Mouse (Mus musculus) heart, embryonic 10.5 days (tissue): Measurements from ENCODE around the gene Pou2f1. TPM values are rescaled to one million over a fixed set of nuclear protein-coding genes. Genes with fewer than 3 reads are reported as not detected.

Source experiments
- DNase-seq: peaks from one replicate; pipeline ENCODE4 v3.0.0-alpha.2; 2017; ENCODE audit warnings: low spot score
- H3K27ac ChIP-seq: fragments of 300-500 bp; sonication (generic); 2 replicates; pipeline ENCODE4 v1.5.1; 2016; ENCODE audit warnings: mild to moderate bottlenecking
- H3K27me3 ChIP-seq: fragments of 300-500 bp; sonication (generic); 2 replicates; pipeline ENCODE4 v1.6.1; 2016; ENCODE audit warnings: mild to moderate bottlenecking; ENCODE audit not compliant: poor library complexity, insufficient read depth, severe bottlenecking
- H3K36me3 ChIP-seq: fragments of 300-500 bp; sonication (generic); 2 replicates; pipeline ENCODE4 v1.6.1; 2016; ENCODE audit warnings: mild to moderate bottlenecking, moderate library complexity
- H3K4me1 ChIP-seq: fragments of 300-500 bp; sonication (generic); 2 replicates; pipeline ENCODE4 v1.6.1; 2016; ENCODE audit warnings: mild to moderate bottlenecking
- H3K4me3 ChIP-seq: fragments of 300-500 bp; sonication (generic); 2 replicates; pipeline ENCODE4 v1.5.1; 2016; ENCODE audit warnings: mild to moderate bottlenecking, moderate library complexity
- H3K9me3 ChIP-seq: fragments of 300-500 bp; sonication (generic); 2 replicates; pipeline ENCODE4 v1.6.1; 2016; ENCODE audit warnings: mild to moderate bottlenecking, moderate library complexity
- WGBS: fragments of 180-500 bp; shearing (Covaris S2); methylation state at CpG from one replicate; pipeline ENCODE4 v1.1.7; 2016; 5-methylcytosine and 5-hydroxymethylcytosine counted together
- polyA plus RNA-seq: library from polyadenylated mRNA; unstranded; fragments of >200 nt; fragmentation: Nextera tagmentation; extraction: Ambion mirVana; gene quantifications from 2 replicates; pipeline ENCODE4 v1.2.1, GENCODE M21; 2016

Pou2f1 gene
- 12.9 and 18.4 TPM in 2 replicates for polyA plus RNA-seq

- under 1% methylated on average over 61 of the region's 61 CpGs for WGBS
- H3K4me3 ChIP-seq: peak within 1 kb of the TSS; percentile 99
- peak within 1 kb of the TSS; percentile 97 for H3K27ac ChIP-seq
- no peaks in the 10 kb centered on the region for H3K27me3 ChIP-seq
- DNase-seq: peak; percentile 98
- no peaks in the 10 kb centered on the region for H3K9me3 ChIP-seq
- peaks cover 34% of the 10 kb centered on the region for H3K4me1 ChIP-seq
- no peaks in the 10 kb centered on the region for H3K36me3 ChIP-seq
Measured at GRCm38 (mm10) chr1:166002520-166003155, at the start of gene Pou2f1. Gene Pou2f1 (minus strand): TSS chr1:166002678.

GRCm38 (mm10) chr1:166049046-166049827 lies 46.8 kb upstream of the Pou2f1 start:
- peaks cover 48% of the 10 kb centered on the region for H3K4me1 ChIP-seq
- H3K4me3 ChIP-seq: peak overlapping the region; percentile 65
- 16% methylated on average over 11 of the region's 11 CpGs for WGBS
- peaks cover 22% of the 10 kb centered on the region for H3K27me3 ChIP-seq
- no peaks in the 10 kb centered on the region for H3K36me3 ChIP-seq
- no peaks in the 10 kb centered on the region for H3K9me3 ChIP-seq
- H3K27ac ChIP-seq: peak overlapping the region; percentile 52; the same call in 1 of the 2 replicates
- no peak for DNase-seq

- DNase-seq: no peak
- Histone ChIP-seq H3K36me3 (no peaks in the 10 kb centered on the region), H3K27me3 (peaks cover 22% of the 10 kb centered on the region), H3K4me3 (peak overlapping the region; percentile 65), H3K4me1 (peaks cover 52% of the 10 kb centered on the region), H3K27ac (peak overlapping the region; percentile 59), H3K9me3 (no peaks in the 10 kb centered on the region)
- 1% methylated on average over 23 of the region's 23 CpGs for WGBS
Measured at GRCm38 (mm10) chr1:166048230-166048911, 45.9 kb upstream of the Pou2f1 start.

GRCm38 (mm10) chr1:166047505-166048170 lies 45.2 kb upstream of the Pou2f1 start:
- H3K4me1 ChIP-seq: peaks cover 51% of the 10 kb centered on the region
- no peaks in the 10 kb centered on the region for H3K36me3 ChIP-seq
- WGBS: 5% methylated on average over 25 of the region's 25 CpGs
- no peak for DNase-seq
- no peaks in the 10 kb centered on the region for H3K9me3 ChIP-seq
- H3K4me3 ChIP-seq: peak overlapping the region; percentile 65
- H3K27ac ChIP-seq: peak overlapping the region; percentile 59
- H3K27me3 ChIP-seq: peaks cover 22% of the 10 kb centered on the region

GRCm38 (mm10) chr1:166045894-166046197 lies 43.4 kb upstream of the Pou2f1 start:
- H3K9me3 ChIP-seq: no peaks in the 10 kb centered on the region
- WGBS: 60% methylated on average over 4 of the region's 4 CpGs
- peak overlapping the region; percentile 69; the same call in 1 of the 2 replicates for H3K27ac ChIP-seq
- H3K36me3 ChIP-seq: no peaks in the 10 kb centered on the region
- no peak for DNase-seq
- peaks cover 51% of the 10 kb centered on the region for H3K4me1 ChIP-seq
- no peak overlapping the region for H3K4me3 ChIP-seq
- H3K27me3 ChIP-seq: peaks cover 22% of the 10 kb centered on the region

GRCm38 (mm10) chr1:166045060-166045893 lies 42.8 kb upstream of the Pou2f1 start:
- no peak overlapping the region; the same call in 1 of the 2 replicates for H3K4me3 ChIP-seq
- no peaks in the 10 kb centered on the region for H3K36me3 ChIP-seq
- H3K9me3 ChIP-seq: no peaks in the 10 kb centered on the region
- WGBS: 30% methylated on average over 14 of the region's 14 CpGs
- peaks cover 22% of the 10 kb centered on the region for H3K27me3 ChIP-seq
- peaks cover 51% of the 10 kb centered on the region for H3K4me1 ChIP-seq
- peak overlapping the region; percentile 69; the same call in 1 of the 2 replicates for H3K27ac ChIP-seq
- no peak for DNase-seq

- H3K4me1 ChIP-seq: peaks cover 44% of the 10 kb centered on the region
- 0 out of 2 replicates have a peak overlapping the region, but pooled peaks have one; percentile 42 for H3K27ac ChIP-seq
- peak; percentile 69 for DNase-seq
- no peaks in the 10 kb centered on the region for H3K36me3 ChIP-seq
- WGBS: 60% methylated on average over 21 of the region's 21 CpGs
- H3K9me3 ChIP-seq: no peaks in the 10 kb centered on the region
- no peak overlapping the region for H3K4me3 ChIP-seq
- H3K27me3 ChIP-seq: peaks cover 12% of the 10 kb centered on the region
Measured at GRCm38 (mm10) chr1:166043451-166044149, 41.1 kb upstream of the Pou2f1 start.

- DNase-seq: peak; percentile 31
- peaks cover 3% of the 10 kb centered on the region; the same call in 1 of the 2 replicates for H3K27me3 ChIP-seq
- no peak overlapping the region for H3K4me3 ChIP-seq
- no peaks in the 10 kb centered on the region for H3K36me3 ChIP-seq
- H3K4me1 ChIP-seq: peaks cover 28% of the 10 kb centered on the region
- no peak overlapping the region for H3K27ac ChIP-seq
- 61% methylated on average over 1 of the region's 1 CpGs for WGBS
- no peaks in the 10 kb centered on the region for H3K9me3 ChIP-seq
Measured at GRCm38 (mm10) chr1:166041501-166041900, 39.0 kb upstream of the Pou2f1 start.

GRCm38 (mm10) chr1:166038731-166039332 lies 36.4 kb upstream of the Pou2f1 start:
- Histone ChIP-seq H3K4me3 (no peak overlapping the region), H3K9me3 (no peaks in the 10 kb centered on the region), H3K27ac (no peak overlapping the region), H3K4me1 (peaks cover 7% of the 10 kb centered on the region), H3K36me3 (no peaks in the 10 kb centered on the region), H3K27me3 (no peaks in the 10 kb centered on the region)
- WGBS: 84% methylated on average over 2 of the region's 2 CpGs
- DNase-seq: peak; percentile 53

- Histone ChIP-seq H3K36me3 (no peaks in the 10 kb centered on the region), H3K27me3 (no peaks in the 10 kb centered on the region), H3K9me3 (no peaks in the 10 kb centered on the region), H3K4me3 (no peak overlapping the region), H3K4me1 (no peaks in the 10 kb centered on the region), H3K27ac (no peak overlapping the region)
- 53% methylated on average over 5 of the region's 5 CpGs for WGBS
- no peak for DNase-seq
Measured at GRCm38 (mm10) chr1:166035045-166035444, 32.6 kb upstream of the Pou2f1 start.
